Mouse (Mus musculus) small intestine, adult 2 months (tissue): ENCODE measurements at regions not wholly inside any gene's neighbourhood (a gene's known extent, or its start where the extent isn't known, plus 50 kb on each side); places are given as distances from the start of the nearest gene placed in this dataset.

Experiments
- CTCF ChIP-seq: fragments of 200-500 bp; IDR thresholded peaks from 2 replicates; pipeline ENCODE4 v1.5.1; 2012; ENCODE audit warnings: low read depth, mild to moderate bottlenecking, control low read depth, inconsistent platforms, low read length, moderate library complexity, mixed read lengths; ENCODE audit not compliant: insufficient replicate concordance, insufficient read length; ENCODE audit errors: extremely low read depth
- POLR2A ChIP-seq: fragments of 200-500 bp; IDR thresholded peaks from 2 replicates; pipeline ENCODE4 v1.6.1; 2012; ENCODE audit warnings: low read depth, mild to moderate bottlenecking, control low read depth, inconsistent platforms, low read length, moderate library complexity

GRCm38 (mm10) chr3:38707891-38708290, 178.8 kb upstream of the Fat4 start:
- no peak for TF ChIP-seq POLR2A
- TF ChIP-seq CTCF: no peak
